Mouse (Mus musculus) thymus, adult 2 months (tissue): Measurements from ENCODE around the gene Dad1.

Experiments
- CTCF ChIP-seq: fragments of 200-500 bp; IDR thresholded peaks from 2 replicates; pipeline ENCODE4 v1.5.1; 2012; ENCODE audit warnings: mild to moderate bottlenecking, control low read depth, low read length, moderate library complexity, borderline replicate concordance; ENCODE audit not compliant: control insufficient read depth, poor library complexity, insufficient read depth; ENCODE audit errors: extremely low read depth
- POLR2A ChIP-seq: fragments of 200-500 bp; IDR thresholded peaks from 2 replicates; pipeline ENCODE4 v1.6.1; 2012; ENCODE audit warnings: mild to moderate bottlenecking, low read length, control low read depth, moderate library complexity; ENCODE audit not compliant: control insufficient read depth, poor library complexity, insufficient read depth; ENCODE audit errors: extremely low read depth

DNA sequence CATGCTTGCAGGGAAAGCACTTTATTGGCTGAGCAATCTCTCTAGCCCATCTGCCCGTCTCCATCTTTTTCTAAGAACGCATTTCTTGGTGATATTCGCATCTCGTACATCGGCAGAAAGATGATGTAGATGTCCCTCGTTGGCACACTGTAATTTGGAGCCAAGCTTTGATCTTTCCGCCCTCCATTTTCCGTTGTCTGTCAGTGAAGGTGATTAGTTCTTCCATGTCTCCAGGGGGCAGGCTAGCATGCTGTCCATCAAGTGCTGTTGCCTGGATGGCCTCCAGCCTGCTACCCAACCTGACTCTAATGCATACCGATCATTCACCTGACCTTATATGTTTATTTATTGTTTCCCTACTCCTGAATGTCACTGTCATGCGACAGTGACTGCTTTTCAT is 50.1 kb downstream of the Dad1 start:
- TF ChIP-seq POLR2A, result no peak
- TF ChIP-seq CTCF, result no peak
